Mouse (Mus musculus): ENCODE data around the gene March10. TPM values are rescaled to one million over a fixed set of nuclear protein-coding genes. Genes with fewer than 3 reads are reported as not detected.

The March10 gene
- polyA plus RNA-seq (2012; rRNA removed) (0.18 and 0.28 TPM in 2 replicates), polyA plus RNA-seq (2014; fragmentation: Nextera tagmentation; extraction: Ambion mirVana) (not detected in 2 replicates)

DNA sequence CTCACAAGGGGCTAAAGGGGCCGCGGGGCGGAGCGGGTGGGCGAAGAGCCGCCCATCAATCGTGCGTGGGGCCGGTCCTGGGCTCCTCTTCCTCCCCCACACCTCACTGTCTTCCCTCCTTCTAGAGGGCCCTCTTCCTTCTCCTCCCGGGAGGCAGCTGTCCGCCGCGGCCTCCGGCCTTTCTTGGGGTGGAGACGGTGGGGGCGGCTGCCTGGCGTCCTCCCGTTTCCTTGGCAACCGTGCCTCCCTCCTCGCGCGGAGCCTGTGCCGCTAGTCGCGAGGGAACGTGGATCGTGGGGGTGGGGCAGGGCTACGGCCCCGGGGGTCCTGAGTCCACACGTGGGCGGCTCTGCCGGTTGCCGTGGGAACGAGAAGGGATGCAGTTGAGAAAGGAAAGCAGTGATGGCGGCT, at the start of gene March10:
Gene March10 (minus strand): TSS at position 239 of the 411 bp plus-strand sequence.
- peak within 1 kb of the TSS; percentile 47 for H3K4me3 ChIP-seq (replicated peaks; ENCODE audit: low read length)
- TF ChIP-seq POLR2A (IDR thresholded peaks at IDR 0.05; ENCODE audit: borderline replicate concordance, extremely low read depth, insufficient read depth, insufficient read length) = no peak
- peak within 1 kb of the TSS; percentile 63 for H3K9ac ChIP-seq (ENCODE audit: low read depth, low read length, severe bottlenecking)
- no peaks in the 10 kb centered on the region for H3K9me3 ChIP-seq (ENCODE audit: control insufficient read depth, low read length)
- 1% methylated on average over 35 of the region's 35 CpGs for WGBS
- no peak within 1 kb of the TSS for H3K27ac ChIP-seq (replicated peaks; ENCODE audit: low read depth, low read length)
- no peaks in the 10 kb centered on the region for H3K36me3 ChIP-seq (ENCODE audit: control insufficient read depth, insufficient read depth, low read length)
- peak; percentile 50 for ATAC-seq (ENCODE audit: low FRiP score, low read depth)
- H3K4me1 ChIP-seq (ENCODE audit: control insufficient read depth, insufficient read depth, low read length) = peaks cover 8% of the 10 kb centered on the region; the same call in 1 of the 2 replicates
- peak within 1 kb of the TSS; percentile 94 for H3K4me2 ChIP-seq (replicated peaks; ENCODE audit: low read depth, low read length, severe bottlenecking)
- no peak for DNase-seq (ENCODE audit: low spot score)
- no peaks in the 10 kb centered on the region for H3K27me3 ChIP-seq (ENCODE audit: control insufficient read depth, insufficient read depth, low read length)

GRCm38 (mm10) chr11:105506322-105506721, 49.8 kb upstream of the March10 start:
- Histone ChIP-seq H3K36me3 (ENCODE audit: control insufficient read depth, insufficient read depth, low read length) (no peaks in the 10 kb centered on the region), H3K9ac (ENCODE audit: low read depth, low read length, severe bottlenecking) (no peak overlapping the region), H3K4me1 (ENCODE audit: control insufficient read depth, insufficient read depth, low read length) (peaks cover 18% of the 10 kb centered on the region), H3K4me3 (replicated peaks; ENCODE audit: low read length) (no peak overlapping the region), H3K27ac (replicated peaks; ENCODE audit: low read depth, low read length) (no peak overlapping the region), H3K9me3 (ENCODE audit: control insufficient read depth, low read length) (no peaks in the 10 kb centered on the region), H3K4me2 (replicated peaks; ENCODE audit: low read depth, low read length, severe bottlenecking) (no peak overlapping the region), H3K27me3 (ENCODE audit: control insufficient read depth, insufficient read depth, low read length) (no peaks in the 10 kb centered on the region)
- no peak for TF ChIP-seq POLR2A (IDR thresholded peaks at IDR 0.05; ENCODE audit: borderline replicate concordance, extremely low read depth, insufficient read depth, insufficient read length)
- no peak for ATAC-seq (ENCODE audit: low FRiP score, low read depth)
- 88% methylated on average over 11 of the region's 11 CpGs for whole genome bisulfite sequencing
- no peak for DNase-seq (ENCODE audit: low spot score)

GRCm38 (mm10) chr11:105505038-105505437, 48.5 kb upstream of the March10 start:
- no peak overlapping the region for H3K4me2 ChIP-seq (replicated peaks; ENCODE audit: low read depth, low read length, severe bottlenecking)

GRCm38 (mm10) chr11:105502311-105502710, 45.8 kb upstream of the March10 start:
- DNase-seq (ENCODE audit: low spot score) (no peak), ATAC-seq (ENCODE audit: low FRiP score, low read depth) (no peak)
- H3K27ac ChIP-seq (replicated peaks; ENCODE audit: low read depth, low read length) = no peak overlapping the region
- no peak for TF ChIP-seq POLR2A (IDR thresholded peaks at IDR 0.05; ENCODE audit: borderline replicate concordance, extremely low read depth, insufficient read depth, insufficient read length)
- no peak overlapping the region for H3K4me3 ChIP-seq (replicated peaks; ENCODE audit: low read length)
- H3K4me2 ChIP-seq (replicated peaks; ENCODE audit: low read depth, low read length, severe bottlenecking) = no peak overlapping the region
- no peaks in the 10 kb centered on the region for H3K9me3 ChIP-seq (ENCODE audit: control insufficient read depth, low read length)
- 82% methylated on average over 4 of the region's 4 CpGs for WGBS
- no peak overlapping the region for H3K9ac ChIP-seq (ENCODE audit: low read depth, low read length, severe bottlenecking)
- H3K4me1 ChIP-seq (ENCODE audit: control insufficient read depth, insufficient read depth, low read length) = peaks cover 6% of the 10 kb centered on the region
- no peaks in the 10 kb centered on the region for H3K36me3 ChIP-seq (ENCODE audit: control insufficient read depth, insufficient read depth, low read length)
- H3K27me3 ChIP-seq (ENCODE audit: control insufficient read depth, insufficient read depth, low read length) = no peaks in the 10 kb centered on the region

More at GRCm38 (mm10) chr11:105505038-105505437, 48.5 kb upstream of the March10 start:
- Histone ChIP-seq H3K27me3 (ENCODE audit: control insufficient read depth, insufficient read depth, low read length) (no peaks in the 10 kb centered on the region), H3K36me3 (ENCODE audit: control insufficient read depth, insufficient read depth, low read length) (no peaks in the 10 kb centered on the region), H3K4me3 (replicated peaks; ENCODE audit: low read length) (no peak overlapping the region), H3K9me3 (ENCODE audit: control insufficient read depth, low read length) (no peaks in the 10 kb centered on the region), H3K27ac (replicated peaks; ENCODE audit: low read depth, low read length) (no peak overlapping the region), H3K4me1 (ENCODE audit: control insufficient read depth, insufficient read depth, low read length) (peaks cover 18% of the 10 kb centered on the region), H3K9ac (ENCODE audit: low read depth, low read length, severe bottlenecking) (no peak overlapping the region)
- no peak for TF ChIP-seq POLR2A (IDR thresholded peaks at IDR 0.05; ENCODE audit: borderline replicate concordance, extremely low read depth, insufficient read depth, insufficient read length)
- ATAC-seq (ENCODE audit: low FRiP score, low read depth) = no peak
- WGBS = 55% methylated on average over 3 of the region's 3 CpGs
- no peak for DNase-seq (ENCODE audit: low spot score)

DNA sequence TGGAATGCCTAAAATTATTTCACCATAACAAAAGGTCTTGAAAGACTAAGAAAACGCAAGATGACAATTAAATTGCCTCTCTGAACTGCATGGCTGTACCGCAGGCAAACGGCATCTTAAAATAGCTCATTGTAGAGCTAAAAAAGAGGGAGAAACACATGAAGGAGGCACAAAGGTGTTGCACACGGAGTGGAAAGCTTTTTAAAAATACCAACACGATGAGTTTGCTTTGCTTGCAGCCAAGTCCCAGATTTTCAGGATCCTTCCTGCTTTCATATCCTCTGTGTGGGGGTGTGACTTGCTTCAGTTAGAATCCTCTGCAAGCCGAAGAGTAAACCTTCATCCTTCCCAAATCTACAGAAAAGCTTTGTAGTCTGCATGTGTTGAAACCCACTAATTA, 41.0 kb upstream of the March10 start:
- Histone ChIP-seq H3K4me1 (ENCODE audit: control insufficient read depth, insufficient read depth, low read length) (peaks cover 17% of the 10 kb centered on the region), H3K36me3 (ENCODE audit: control insufficient read depth, insufficient read depth, low read length) (no peaks in the 10 kb centered on the region), H3K27me3 (ENCODE audit: control insufficient read depth, insufficient read depth, low read length) (no peaks in the 10 kb centered on the region), H3K4me3 (replicated peaks; ENCODE audit: low read length) (no peak overlapping the region), H3K4me2 (replicated peaks; ENCODE audit: low read depth, low read length, severe bottlenecking) (no peak overlapping the region), H3K27ac (replicated peaks; ENCODE audit: low read depth, low read length) (no peak overlapping the region), H3K9me3 (ENCODE audit: control insufficient read depth, low read length) (no peaks in the 10 kb centered on the region), H3K9ac (ENCODE audit: low read depth, low read length, severe bottlenecking) (no peak overlapping the region)
- 60% methylated on average over 6 of the region's 6 CpGs for WGBS
- TF ChIP-seq POLR2A (IDR thresholded peaks at IDR 0.05; ENCODE audit: borderline replicate concordance, extremely low read depth, insufficient read depth, insufficient read length) = no peak
- no peak for DNase-seq (ENCODE audit: low spot score)
- ATAC-seq (ENCODE audit: low FRiP score, low read depth) = no peak
